Mouse (Mus musculus) G1E (cell line): ENCODE data around the gene Tmem108.

Experiments
- CTCF ChIP-seq: IDR thresholded peaks from 2 replicates; pipeline ENCODE4 v1.5.1; 2012; ENCODE audit warnings: low read depth, low read length, inconsistent platforms, mixed read lengths
- GATA1 ChIP-seq: IDR thresholded peaks from 2 replicates; pipeline ENCODE4 v1.6.1; 2012; ENCODE audit warnings: borderline replicate concordance, low read length, inconsistent platforms, mixed read lengths
- GATA2 ChIP-seq: IDR thresholded peaks from 2 replicates; pipeline ENCODE4 v1.6.1; 2012; ENCODE audit warnings: low read depth, low read length, inconsistent platforms, borderline replicate concordance
- POLR2AphosphoS5 ChIP-seq: IDR thresholded peaks from 2 replicates; pipeline ENCODE4 v1.6.1; 2012; ENCODE audit warnings: low read depth, low read length, inconsistent platforms; ENCODE audit not compliant: insufficient replicate concordance
- TAL1 ChIP-seq: conservative IDR thresholded peaks from 2 replicates; pipeline ENCODE4 v1.6.1; 2012; ENCODE audit warnings: low read depth, low read length, inconsistent platforms, mixed read lengths

DNA sequence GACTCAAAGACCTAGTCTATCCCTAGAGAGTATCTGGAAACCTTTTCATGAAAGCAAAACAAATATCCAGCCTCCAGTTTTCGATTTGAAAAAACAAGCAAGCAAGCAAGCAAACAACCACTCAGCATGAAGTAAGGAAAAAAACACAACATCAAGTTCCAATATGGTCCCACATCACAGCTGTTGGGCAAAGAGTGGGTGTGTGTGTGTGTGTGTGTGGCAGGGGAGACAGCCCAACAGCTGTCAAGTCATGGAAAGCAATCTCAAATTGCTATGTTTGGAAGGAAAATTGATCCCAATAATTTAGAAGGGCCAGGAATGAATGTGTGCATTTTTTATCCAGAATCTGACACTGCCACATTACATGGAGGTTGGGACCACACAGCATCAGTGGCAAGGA lies 155.6 kb downstream of the Tmem108 start:
- TF ChIP-seq GATA1, result no peak
- no peak for TF ChIP-seq CTCF
- TF ChIP-seq POLR2AphosphoS5, result no peak
- no peak for TF ChIP-seq GATA2
- TF ChIP-seq TAL1, result no peak
